Mouse (Mus musculus): Measurements from ENCODE around the gene Trmt2b.

DNA sequence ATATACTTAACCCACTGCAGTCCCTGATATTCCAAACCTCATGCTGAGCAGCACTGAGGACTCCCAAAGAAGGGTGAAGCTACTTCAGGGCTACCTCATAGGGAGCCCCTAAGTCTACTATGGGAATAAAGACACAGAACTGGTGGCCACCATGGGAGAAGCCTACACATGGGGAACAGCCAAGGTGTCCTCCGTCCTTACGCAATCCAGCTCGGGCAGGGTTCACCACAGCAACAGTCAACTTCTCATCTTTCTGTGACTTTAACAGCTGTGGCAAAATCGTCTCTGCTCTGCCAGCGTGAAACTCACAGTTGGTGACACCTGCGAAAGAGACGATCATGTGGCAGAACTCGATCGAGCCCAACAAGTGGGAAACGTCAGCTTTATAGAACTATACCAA lies 38.5 kb downstream of the Trmt2b start:
- TF ChIP-seq POLR2A (IDR thresholded peaks at IDR 0.05; ENCODE audit: extremely low read depth, insufficient read depth, low read length) (no peak), CTCF (IDR thresholded peaks at IDR 0.05; ENCODE audit: extremely low read depth, insufficient read depth, low read length) (no peak)

Measured in cortical plate, adult 2 months (tissue).